Mouse (Mus musculus) left cerebral cortex, adult 2 months (tissue): ENCODE data around the gene Xpa. TPM values are rescaled to one million over a fixed set of nuclear protein-coding genes. Genes with fewer than 3 reads are reported as not detected.
A peak's percentile ranks its signal among the peaks of the same experiment; 100 is the strongest.

ENCODE experiments used
- DNase-seq, 2 experiments: peaks; one replicate each; pipeline ENCODE4 v3.0.0; 2021 to 2022; ENCODE audit warnings: low spot score in 2 of 2, mixed read lengths in 1 of 2; ENCODE audit errors: extremely low spot score in 1 of 2
- H3K27ac ChIP-seq: fragments of 200-600 bp; 2 replicates; pipeline ENCODE4 v1.8.1; 2022
- H3K4me3 ChIP-seq: fragments of 200-600 bp; 2 replicates; pipeline ENCODE4 v1.8.1; 2022
- CTCF ChIP-seq: fragments of 200-600 bp; IDR thresholded peaks from 2 replicates; pipeline ENCODE4 v1.8.1; 2022; ENCODE audit warnings: antibody characterized with exemption, mild to moderate bottlenecking, moderate library complexity
- intact Hi-C: fragments of 180-260 bp; cut with DNase I; formaldehyde crosslinking; loops from one replicate; pipeline ENCODE4 v1.15.1; 2025
- total RNA-seq, 2 experiments: library from RNA; stranded (reverse); gene quantifications; 2 replicates each; pipeline ENCODE4 v1.2.3; 2021

Xpa gene
- total RNA-seq, 2 experiments from 2014 or later, result 11.9 to 13.5 TPM

DNA sequence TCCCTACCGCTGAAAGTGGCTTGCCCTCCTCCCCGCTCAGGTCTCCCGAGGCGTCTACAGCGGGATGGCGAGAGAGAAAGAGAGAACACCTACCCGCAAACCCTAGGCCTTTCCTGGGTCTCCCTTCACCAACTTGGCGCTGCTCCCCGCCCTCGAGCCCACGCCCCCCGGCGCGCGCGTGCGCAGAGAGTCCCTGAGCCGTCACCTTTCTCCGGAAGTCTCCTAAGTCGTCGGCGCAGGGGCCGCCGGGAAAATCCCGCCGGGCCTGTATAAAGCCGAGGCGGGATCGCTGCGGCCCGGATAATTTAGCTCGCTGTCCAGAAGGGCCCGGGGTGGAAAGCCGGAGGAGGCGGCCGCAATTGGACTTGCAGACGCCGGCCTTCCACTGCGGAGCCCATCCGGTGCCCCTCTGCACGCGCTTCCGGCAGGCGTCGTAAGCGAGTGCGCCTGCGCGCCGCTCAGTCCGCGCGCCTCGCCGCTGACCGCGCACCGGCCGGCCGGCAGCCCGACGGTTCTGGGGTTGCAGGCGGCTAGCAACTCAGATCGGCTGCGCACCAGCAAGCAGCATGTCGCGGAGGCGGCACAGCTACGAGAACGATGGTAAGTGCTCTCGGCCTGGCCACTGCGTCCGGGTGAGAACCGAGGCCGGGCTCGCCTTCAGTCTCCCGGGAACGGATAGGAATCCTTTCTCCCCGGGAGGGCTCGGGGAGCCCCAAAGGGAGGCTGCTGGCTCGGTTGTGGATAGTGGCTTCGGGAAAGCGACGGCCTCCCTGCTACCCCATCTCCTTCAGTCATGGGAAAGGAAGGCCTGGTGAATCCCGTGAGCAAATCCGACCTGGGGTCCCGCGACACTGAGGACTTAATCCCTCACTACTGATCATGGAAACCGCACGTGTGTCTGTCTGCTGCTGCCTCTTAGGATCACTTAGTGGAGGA lies 57.6 kb downstream of the Xpa start, which contains the start of the genes Ncbp1 and Tstd2:
Gene Ncbp1, plus strand, starts transcription at position 327 of the 936 bp plus-strand sequence.
Gene Tstd2, minus strand, starts transcription at position 408 of the 936 bp plus-strand sequence.
- intact Hi-C loops, result no loop called here
- no peak for TF ChIP-seq CTCF
- peak within 1 kb of the TSS; percentile 90 for H3K4me3 ChIP-seq
- peak within 1 kb of the TSS; percentile 97 for H3K27ac ChIP-seq
- peak; percentile 89 to 91 for DNase-seq

GRCm38 (mm10) chr4:46137629-46138286 lies 58.4 kb downstream of the Xpa start:
- no peak for DNase-seq
- no peak for TF ChIP-seq CTCF
- peak overlapping the region; percentile 97 for H3K27ac ChIP-seq
- intact Hi-C loops, result no loop called here
- peak overlapping the region; percentile 90 for H3K4me3 ChIP-seq

DNA sequence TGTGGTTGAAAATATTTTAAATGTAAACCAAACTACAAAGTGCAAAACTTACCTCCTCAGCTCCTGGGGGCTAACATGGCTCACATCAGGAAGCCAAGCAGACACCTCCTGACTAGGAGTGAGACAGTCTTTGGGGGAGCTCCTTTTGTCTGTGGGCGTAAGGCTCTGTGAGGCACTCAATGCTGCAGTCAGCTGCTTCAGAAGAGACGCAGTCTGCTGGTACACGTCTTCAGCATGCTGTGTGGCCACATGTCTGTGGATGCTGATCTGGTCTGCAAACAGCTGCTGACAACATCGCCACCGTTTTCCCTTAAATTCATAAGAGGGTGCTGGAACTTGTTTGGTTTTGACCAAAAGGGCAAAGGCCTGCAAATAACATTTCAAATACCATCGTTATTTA lies 64.3 kb downstream of the Xpa start:
- Histone ChIP-seq H3K4me3 (no peak overlapping the region), H3K27ac (no peak overlapping the region)
- intact Hi-C loops, result no loop called here
- DNase-seq, result no peak
- TF ChIP-seq CTCF, result no peak

- DNase-seq, result peak in 1 of 2 experiments; percentile 35
- intact Hi-C loops, result no loop called here
Observed at GRCm38 (mm10) chr4:46130221-46130620, 65.9 kb downstream of the Xpa start.

GRCm38 (mm10) chr4:46129311-46130004 lies 66.7 kb downstream of the Xpa start:
- no peak overlapping the region for H3K27ac ChIP-seq
- TF ChIP-seq CTCF, result no peak
- intact Hi-C loops, result loop anchor here (5.0 to 10.0 kb wide), 2 partner anchors 87 to 715 kb away; no protein-coding TSS in a partner anchor
- DNase-seq, result no peak
- H3K4me3 ChIP-seq, result no peak overlapping the region

More at GRCm38 (mm10) chr4:46130221-46130620, 65.9 kb downstream of the Xpa start:
- H3K27ac ChIP-seq, result no peak overlapping the region
- H3K4me3 ChIP-seq, result no peak overlapping the region
- TF ChIP-seq CTCF, result peak; percentile 70

GRCm38 (mm10) chr4:46126541-46126940 lies 69.6 kb downstream of the Xpa start:
- Histone ChIP-seq H3K27ac (no peak overlapping the region), H3K4me3 (no peak overlapping the region)
- TF ChIP-seq CTCF, result peak; percentile 99
- intact Hi-C loops, result loop anchor here (1.0 to 10.0 kb wide), 4 partner anchors 84 to 712 kb away; no protein-coding TSS in a partner anchor
- peak; percentile 75 to 84 for DNase-seq

DNA sequence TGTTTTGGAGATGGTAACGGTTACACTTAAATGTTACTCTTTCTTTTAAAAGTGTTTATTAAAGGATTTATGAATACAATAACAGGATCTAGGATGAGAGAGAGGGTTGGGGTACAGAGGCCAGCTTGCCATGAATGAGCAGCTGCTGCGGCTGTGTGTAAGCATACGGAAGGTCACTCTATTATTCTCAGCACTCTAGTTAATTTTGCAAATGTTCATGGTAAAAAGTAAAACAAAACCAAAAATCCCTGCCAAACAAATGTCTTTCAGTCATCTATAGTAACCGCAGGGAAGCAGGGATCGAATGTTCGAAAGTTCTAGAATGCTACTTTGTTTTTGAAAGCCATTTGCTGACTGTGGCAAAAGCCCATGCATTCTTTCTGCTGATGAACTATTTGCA lies 72.8 kb downstream of the Xpa start:
- no peak for TF ChIP-seq CTCF
- intact Hi-C loops, result loop anchor here (10.0 kb wide), 1 partner anchor 709 kb away; no protein-coding TSS in a partner anchor
- Histone ChIP-seq H3K27ac (no peak overlapping the region), H3K4me3 (no peak overlapping the region)
- DNase-seq, result no peak

DNA sequence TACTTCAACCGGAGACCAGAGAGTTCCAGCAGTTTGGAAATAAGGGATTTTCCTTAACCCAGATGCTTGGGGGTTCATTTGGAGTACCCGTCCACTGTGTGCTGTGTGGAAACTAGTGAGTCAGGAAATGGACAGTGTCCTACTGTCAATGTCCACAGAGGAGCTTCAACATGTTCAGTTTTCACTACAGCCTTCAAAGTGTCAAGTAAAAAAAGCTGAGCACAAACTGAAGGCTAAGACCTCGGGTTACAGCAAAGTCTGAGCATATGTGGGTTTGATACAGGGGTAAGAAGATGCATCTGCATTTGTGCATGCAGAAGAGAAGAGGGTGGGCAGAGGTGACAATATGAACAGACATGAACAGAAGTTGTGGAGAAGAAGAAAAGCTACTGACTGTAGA lies 75.3 kb downstream of the Xpa start:
- no peak overlapping the region for H3K4me3 ChIP-seq
- DNase-seq, result no peak
- H3K27ac ChIP-seq, result no peak overlapping the region
- TF ChIP-seq CTCF, result no peak
- intact Hi-C loops, result loop anchor here (10.0 kb wide), 1 partner anchor 706 kb away; no protein-coding TSS in a partner anchor

- Histone ChIP-seq H3K27ac (no peak overlapping the region), H3K4me3 (no peak overlapping the region)
- no peak; the same call in 1 of the 2 replicates for TF ChIP-seq CTCF
- DNase-seq, result no peak
- intact Hi-C loops, result loop anchor here (10.0 kb wide), 1 partner anchor 705 kb away; no protein-coding TSS in a partner anchor
Observed at GRCm38 (mm10) chr4:46119514-46120094, 76.5 kb downstream of the Xpa start.

- no peak overlapping the region for H3K4me3 ChIP-seq
- TF ChIP-seq CTCF, result no peak
- intact Hi-C loops, result no loop called here
- H3K27ac ChIP-seq, result no peak overlapping the region
- no peak for DNase-seq
Observed at GRCm38 (mm10) chr4:46117536-46117935, 78.6 kb downstream of the Xpa start.
